Mouse (Mus musculus): ENCODE measurements around the gene Olfr202. TPM values are rescaled to one million over a fixed set of nuclear protein-coding genes. Genes with fewer than 3 reads are reported as not detected.

Gene Olfr202
- total RNA-seq (2012; rRNA removed), result not detected in 2 replicates
- total RNA-seq (2014; rRNA removed), result not detected in 2 replicates
- polyA plus RNA-seq (2012; ENCODE audit: insufficient read length, low read depth), result not detected in 2 replicates

DNA sequence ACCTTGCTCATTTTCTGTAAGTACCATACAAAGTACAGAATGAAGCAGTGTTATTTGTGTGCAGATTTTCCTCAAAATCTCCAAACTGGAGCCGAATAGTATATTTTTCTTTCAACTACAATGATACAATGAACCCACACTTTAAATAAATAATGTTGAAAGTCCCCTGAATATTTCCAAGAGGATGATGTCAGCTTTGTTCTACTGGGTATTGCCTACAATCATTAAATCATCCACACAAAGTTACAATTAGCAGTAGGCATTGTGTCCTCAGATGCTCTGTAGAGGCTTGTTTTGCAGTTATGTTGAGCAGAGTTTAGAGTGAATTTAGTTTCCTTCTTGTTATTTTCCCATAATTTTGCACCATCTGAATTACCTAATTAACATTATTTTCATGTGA, at the start of gene Olfr202:
Olfr202 (minus strand) TSS at position 101 of the 400 bp plus-strand sequence.
- Histone ChIP-seq H3K4me2 (ENCODE audit: insufficient read depth, low read depth, poor library complexity, severe bottlenecking) (no peak within 1 kb of the TSS), H3K79me2 (replicated peaks; ENCODE audit: control insufficient read depth, extremely low read depth, insufficient read depth, poor library complexity, severe bottlenecking) (no peaks in the 10 kb centered on the region), H3K9ac (ENCODE audit: insufficient read depth, low read depth) (no peak within 1 kb of the TSS), H3K27me3 (replicated peaks) (no peaks in the 10 kb centered on the region), H3K4me1 (ENCODE audit: control insufficient read depth in 1 of 2, insufficient read depth in 2 of 2) (no peaks in the 10 kb centered on the region), H3K36me3 (replicated peaks in 1 of 2; ENCODE audit: control insufficient read depth in 1 of 2, insufficient read depth in 1 of 2, low read length in 1 of 2) (no peaks in the 10 kb centered on the region), H3K4me3 (replicated peaks in 1 of 3; ENCODE audit: low read depth in 2 of 3, low read length in 2 of 3, poor library complexity in 1 of 3) (no peak within 1 kb of the TSS), H3K9me3 (replicated peaks; ENCODE audit: low read length) (no peaks in the 10 kb centered on the region), H3K27ac (ENCODE audit: insufficient read depth, low read depth) (no peak within 1 kb of the TSS)
- TF ChIP-seq ETS1 (conservative IDR thresholded peaks at IDR 0.05; ENCODE audit: low read depth, low read length) (no peak), MXI1 (IDR thresholded peaks at IDR 0.05; ENCODE audit: low read depth, low read length) (no peak), TCF12 (IDR thresholded peaks at IDR 0.05; ENCODE audit: low read depth, low read length) (no peak), ZC3H11A (IDR thresholded peaks at IDR 0.05; ENCODE audit: low read depth, low read length) (no peak), IRF4 (IDR thresholded peaks at IDR 0.05; ENCODE audit: low read depth, low read length) (no peak), BHLHE40 (IDR thresholded peaks at IDR 0.05; ENCODE audit: low read depth, low read length) (no peak), RAD21 (IDR thresholded peaks at IDR 0.05; ENCODE audit: low read depth, low read length) (no peak), RCOR1 (conservative IDR thresholded peaks at IDR 0.05; ENCODE audit: low read depth, low read length) (no peak), MAFK (IDR thresholded peaks at IDR 0.05; ENCODE audit: insufficient replicate concordance, low read length) (no peak), POLR2A (IDR thresholded peaks at IDR 0.05; ENCODE audit: low read depth, low read length) (no peak), MAZ (IDR thresholded peaks at IDR 0.05; ENCODE audit: low read depth, low read length) (no peak), GABPA (IDR thresholded peaks at IDR 0.05; ENCODE audit: insufficient replicate concordance, low read depth, low read length) (no peak), MAX (IDR thresholded peaks at IDR 0.05; ENCODE audit: low read length) (no peak), MYC (IDR thresholded peaks at IDR 0.05; ENCODE audit: low read depth, low read length) (no peak), PAX5 (IDR thresholded peaks at IDR 0.05; ENCODE audit: low read length) (no peak), HCFC1 (IDR thresholded peaks at IDR 0.05; ENCODE audit: low read depth, low read length) (no peak)
- no peak for DNase-seq (ENCODE audit: extremely low read depth)
- in situ Hi-C loops (cut with MboI; ENCODE audit: low pct_ligation_motif_present, low pct_unique_long_range_greater_than_20kb, low sequenced_read_pairs), result no loop called here
- dilution Hi-C loops (cut with MboI; ENCODE audit: extremely low pct_ligation_motif_present, extremely low pct_unique_long_range_greater_than_20kb, low sequenced_read_pairs), result no loop called here

DNA sequence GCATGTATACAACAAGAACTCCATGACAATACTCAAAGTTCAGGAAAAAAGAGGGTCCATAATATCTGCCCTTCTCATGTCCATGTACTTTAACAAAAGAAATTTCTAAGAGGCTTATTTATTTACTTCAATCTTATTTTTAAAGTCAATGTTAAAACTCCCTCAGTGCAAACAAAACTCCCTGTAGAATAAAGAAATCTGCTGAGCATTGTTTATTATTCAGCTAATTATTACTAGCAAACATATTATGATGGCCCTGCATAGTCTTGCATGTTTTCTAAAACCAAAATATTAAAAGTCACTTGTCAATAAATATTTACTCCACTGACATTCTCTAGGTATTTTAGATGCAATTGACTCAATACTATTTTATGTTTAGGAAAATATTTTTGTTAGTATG, 44.4 kb upstream of the Olfr202 start, which contains the start of gene Olfr205:
Olfr205 (minus strand) TSS at position 101 of the 400 bp plus-strand sequence.
- Histone ChIP-seq H3K4me3 (replicated peaks in 1 of 3; ENCODE audit: low read depth in 2 of 3, low read length in 2 of 3, poor library complexity in 1 of 3) (no peak within 1 kb of the TSS), H3K36me3 (replicated peaks in 1 of 2; ENCODE audit: control insufficient read depth in 1 of 2, insufficient read depth in 1 of 2, low read length in 1 of 2) (no peaks in the 10 kb centered on the region), H3K4me2 (ENCODE audit: insufficient read depth, low read depth, poor library complexity, severe bottlenecking) (no peak within 1 kb of the TSS), H3K9ac (ENCODE audit: insufficient read depth, low read depth) (no peak within 1 kb of the TSS), H3K4me1 (ENCODE audit: control insufficient read depth in 1 of 2, insufficient read depth in 2 of 2) (no peaks in the 10 kb centered on the region), H3K27me3 (replicated peaks) (no peaks in the 10 kb centered on the region), H3K27ac (ENCODE audit: insufficient read depth, low read depth) (no peak within 1 kb of the TSS), H3K9me3 (replicated peaks; ENCODE audit: low read length) (no peaks in the 10 kb centered on the region), H3K79me2 (replicated peaks; ENCODE audit: control insufficient read depth, extremely low read depth, insufficient read depth, poor library complexity, severe bottlenecking) (no peaks in the 10 kb centered on the region)
- TF ChIP-seq EP300 (IDR thresholded peaks at IDR 0.05; ENCODE audit: low read length), result no peak
- no peak for TF ChIP-seq HCFC1 (IDR thresholded peaks at IDR 0.05; ENCODE audit: low read depth, low read length)
- TF ChIP-seq MAX (IDR thresholded peaks at IDR 0.05; ENCODE audit: low read length), result no peak
- no peak for TF ChIP-seq UBTF (IDR thresholded peaks at IDR 0.05; ENCODE audit: low read depth, low read length)
- no peak for TF ChIP-seq RCOR1 (conservative IDR thresholded peaks at IDR 0.05; ENCODE audit: low read depth, low read length)
- TF ChIP-seq MEF2A (IDR thresholded peaks at IDR 0.05; ENCODE audit: borderline replicate concordance, low read depth, low read length), result no peak
- no peak for TF ChIP-seq NELFE (IDR thresholded peaks at IDR 0.05; ENCODE audit: low read depth, low read length)
- no peak for TF ChIP-seq NRF1 (IDR thresholded peaks at IDR 0.05; ENCODE audit: low read depth, low read length)
- no peak for TF ChIP-seq GABPA (IDR thresholded peaks at IDR 0.05; ENCODE audit: insufficient replicate concordance, low read depth, low read length)
- TF ChIP-seq TCF12 (IDR thresholded peaks at IDR 0.05; ENCODE audit: low read depth, low read length), result no peak
- no peak for TF ChIP-seq SIN3A (IDR thresholded peaks at IDR 0.05; ENCODE audit: low read length)
- TF ChIP-seq USF1 (IDR thresholded peaks at IDR 0.05; ENCODE audit: low read depth, low read length), result no peak
- no peak for TF ChIP-seq SMC3 (IDR thresholded peaks at IDR 0.05; ENCODE audit: low read depth, low read length)
- TF ChIP-seq ZNF384 (IDR thresholded peaks at IDR 0.05; ENCODE audit: low read depth, low read length), result no peak
- no peak for TF ChIP-seq USF2 (conservative IDR thresholded peaks at IDR 0.05; ENCODE audit: low read depth, low read length)
- no peak for TF ChIP-seq MYC (IDR thresholded peaks at IDR 0.05; ENCODE audit: low read depth, low read length)
- TF ChIP-seq CTCF (conservative IDR thresholded peaks at IDR 0.05 in 1 of 2, IDR thresholded peaks at IDR 0.05 in 1 of 2; ENCODE audit: low read depth in 2 of 2, low read length in 2 of 2), result no peak
- TF ChIP-seq POLR2A (IDR thresholded peaks at IDR 0.05; ENCODE audit: low read depth, low read length), result no peak
- no peak for TF ChIP-seq MXI1 (IDR thresholded peaks at IDR 0.05; ENCODE audit: low read depth, low read length)
- dilution Hi-C loops (cut with MboI; ENCODE audit: extremely low pct_ligation_motif_present, extremely low pct_unique_long_range_greater_than_20kb, low sequenced_read_pairs), result no loop called here
- in situ Hi-C loops (cut with MboI; ENCODE audit: low pct_ligation_motif_present, low pct_unique_long_range_greater_than_20kb, low sequenced_read_pairs), result no loop called here
- DNase-seq (ENCODE audit: extremely low read depth), result no peak

Measured in CH12.LX (cell line).